Mouse (Mus musculus): Measurements from ENCODE around the gene Pik3ca.
A peak's percentile ranks its signal among the peaks of the same experiment; 100 is the strongest.
"Not testable (repeated sequence)": the region's sequence is repeated elsewhere in the genome, so short reads cannot be mapped to it uniquely, and the experiment has no call there.

Gene Pik3ca

GRCm38 (mm10) chr3:32402990-32403885 is 5.8 kb downstream of the Pik3ca start:
- DNase-seq (ENCODE audit: low read depth): no peak

- DNase-seq (ENCODE audit: low read depth): no peak
Observed at GRCm38 (mm10) chr3:32405699-32406098, 8.2 kb downstream of the Pik3ca start.

- DNase-seq (ENCODE audit: low read depth): no peak
Observed at GRCm38 (mm10) chr3:32406804-32407203, 9.3 kb downstream of the Pik3ca start.

DNA sequence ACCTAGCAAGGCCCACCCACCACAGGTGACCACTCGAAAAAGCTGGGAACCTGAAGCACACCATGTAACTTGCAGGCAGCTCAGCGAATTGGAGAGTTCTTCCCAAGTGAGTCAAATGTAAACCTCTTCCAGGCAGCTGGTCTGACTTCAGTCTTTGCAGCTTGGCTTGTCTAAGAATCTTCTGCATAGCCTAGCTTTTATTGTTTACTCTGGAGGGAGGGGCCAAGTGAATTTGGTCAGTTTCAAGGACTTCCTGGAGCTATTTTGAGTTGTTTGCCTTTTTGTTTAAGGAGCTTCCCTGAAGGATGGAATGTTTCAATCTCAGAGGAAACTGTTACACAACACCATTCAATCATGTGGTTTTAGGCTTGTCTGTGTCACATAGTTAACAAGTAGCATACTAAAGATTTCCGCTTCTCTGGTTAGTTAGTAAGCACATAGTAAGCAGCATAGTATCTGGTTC is 11.4 kb downstream of the Pik3ca start:
- DNase-seq (ENCODE audit: low read depth): no peak

GRCm38 (mm10) chr3:32412502-32413044 is 15.1 kb downstream of the Pik3ca start:
- DNase-seq (ENCODE audit: low read depth): no peak

DNA sequence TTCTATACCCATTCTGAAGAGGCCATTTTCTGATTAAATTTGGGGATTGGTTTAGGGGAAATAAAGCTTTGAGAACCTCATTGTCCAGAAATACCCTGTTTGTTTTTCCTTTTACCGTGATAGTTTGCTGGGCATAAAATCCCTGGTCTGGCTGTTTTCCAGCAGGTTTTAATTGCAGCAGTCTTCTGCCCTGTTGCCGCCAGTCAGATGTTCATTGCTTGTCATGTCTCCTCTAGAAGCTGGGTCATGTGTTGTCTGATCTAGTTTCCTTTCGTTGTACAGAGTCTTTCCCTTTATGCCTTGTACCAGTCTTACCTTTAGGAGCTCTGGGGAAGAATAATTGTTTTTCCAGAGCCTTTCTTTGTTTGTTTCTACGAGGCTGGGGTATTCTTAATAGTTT is 16.9 kb downstream of the Pik3ca start:
- DNase-seq (ENCODE audit: low read depth): no peak

DNA sequence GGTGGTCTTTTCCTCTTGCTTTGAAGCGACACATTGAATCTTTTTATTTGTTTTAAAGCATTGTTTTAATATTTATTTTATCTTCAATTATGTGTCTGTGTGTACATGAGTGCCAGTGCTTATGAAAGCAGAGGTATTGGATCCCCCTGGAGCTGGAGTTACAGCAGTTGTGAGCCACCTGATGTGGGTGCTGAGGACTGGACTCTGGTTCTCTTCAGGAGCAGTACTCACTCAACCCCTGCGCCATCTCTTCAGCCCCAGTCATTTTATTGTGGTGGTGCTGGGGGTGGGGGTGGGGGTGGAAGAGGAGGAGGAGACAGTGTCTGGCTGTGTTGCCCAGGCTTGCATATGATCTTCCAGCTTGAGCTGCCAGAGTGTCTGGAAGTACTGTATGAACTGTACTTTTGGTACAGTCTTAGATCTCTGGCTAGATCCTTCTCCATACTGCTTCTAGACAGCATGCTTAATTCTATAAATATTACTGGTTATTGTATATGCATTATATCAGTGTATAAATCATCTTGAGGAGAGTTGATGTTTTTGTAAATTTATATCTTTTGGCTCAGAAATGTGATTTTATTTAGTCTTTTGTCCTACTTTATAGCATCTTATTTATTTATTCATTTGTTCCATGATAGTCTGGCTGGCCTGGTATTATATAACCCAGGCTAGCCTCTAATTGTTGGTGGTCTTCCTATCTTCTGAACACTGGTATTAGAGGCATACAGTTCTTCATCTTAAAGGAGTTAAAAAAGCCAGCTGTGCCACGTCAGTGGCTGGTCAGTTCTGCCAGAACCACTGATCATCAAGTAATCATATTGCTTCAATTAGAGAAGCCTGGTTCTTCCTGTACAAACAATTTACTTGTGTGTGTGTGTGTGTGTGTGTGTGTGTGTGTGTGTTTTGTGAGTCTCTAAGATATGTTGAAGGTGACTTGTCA is 18.2 kb downstream of the Pik3ca start:
- DNase-seq (ENCODE audit: low read depth): no peak

DNA sequence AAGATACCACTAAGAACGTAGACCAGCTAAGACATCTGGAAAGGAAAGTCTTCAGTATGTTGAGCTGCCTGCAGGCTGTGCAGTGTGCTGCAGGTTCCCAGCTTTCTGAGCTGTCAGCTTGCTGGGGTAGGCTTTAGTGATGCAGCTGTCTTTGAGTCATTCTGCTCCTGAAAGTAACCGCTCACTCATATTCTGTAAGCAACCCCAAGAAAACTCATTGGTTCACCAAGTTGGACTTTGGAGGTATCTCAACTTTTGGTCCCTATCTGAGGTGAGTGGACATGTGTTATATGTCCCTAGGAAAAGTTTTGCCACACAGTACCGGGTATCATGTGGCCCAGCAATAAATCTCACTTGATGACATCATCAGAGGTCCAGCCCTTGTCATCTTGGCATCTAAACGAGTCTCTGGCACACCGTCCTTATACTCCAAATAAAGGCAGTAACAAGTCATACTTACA is 20.3 kb downstream of the Pik3ca start:
- DNase-seq (ENCODE audit: low read depth): no peak

DNA sequence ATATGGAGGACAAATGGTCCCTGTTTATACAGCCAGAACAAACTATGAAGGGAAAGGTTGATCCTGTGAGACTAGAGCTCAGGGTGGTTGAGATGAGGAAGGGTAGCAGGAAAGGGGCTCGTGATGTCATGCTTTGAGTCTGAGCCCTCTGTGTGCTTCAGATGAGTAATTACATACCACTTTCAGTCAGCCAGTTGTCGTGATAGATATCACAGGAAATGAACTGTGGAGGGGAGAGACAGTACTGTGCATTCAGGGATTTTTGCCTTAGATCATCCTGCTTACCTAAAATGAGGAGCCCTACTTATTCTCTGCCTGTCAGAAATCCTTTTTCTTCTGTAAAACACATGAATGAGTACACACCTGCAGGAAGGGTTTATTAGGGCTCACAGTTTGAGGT is 22.4 kb downstream of the Pik3ca start:
- DNase-seq (ENCODE audit: low read depth): peak; percentile 55

- no peak for DNase-seq (ENCODE audit: low read depth)
Observed at GRCm38 (mm10) chr3:32421115-32422054, 23.9 kb downstream of the Pik3ca start.

- DNase-seq (ENCODE audit: low read depth): no peak
Observed at GRCm38 (mm10) chr3:32427695-32428094, 30.2 kb downstream of the Pik3ca start.

DNA sequence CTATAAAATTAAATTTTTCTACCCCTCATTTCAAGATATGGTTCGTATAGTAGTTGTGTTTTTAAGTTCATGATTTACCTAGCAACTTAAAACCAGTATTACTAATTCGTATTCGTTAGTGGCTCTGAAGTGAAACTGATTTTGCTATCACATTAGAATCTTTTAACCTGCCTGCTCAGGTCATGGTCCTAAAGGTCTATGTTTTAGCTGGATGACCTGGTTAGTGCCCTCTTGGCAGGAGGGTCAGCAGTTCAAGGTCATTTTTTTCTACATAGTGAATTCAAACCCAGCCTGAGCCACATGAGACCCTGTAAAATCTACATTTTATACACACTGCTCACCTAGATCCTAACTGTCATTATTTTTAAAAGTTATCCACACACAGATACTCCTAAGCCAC is 30.9 kb downstream of the Pik3ca start:
- no peak for DNase-seq (ENCODE audit: low read depth)

DNA sequence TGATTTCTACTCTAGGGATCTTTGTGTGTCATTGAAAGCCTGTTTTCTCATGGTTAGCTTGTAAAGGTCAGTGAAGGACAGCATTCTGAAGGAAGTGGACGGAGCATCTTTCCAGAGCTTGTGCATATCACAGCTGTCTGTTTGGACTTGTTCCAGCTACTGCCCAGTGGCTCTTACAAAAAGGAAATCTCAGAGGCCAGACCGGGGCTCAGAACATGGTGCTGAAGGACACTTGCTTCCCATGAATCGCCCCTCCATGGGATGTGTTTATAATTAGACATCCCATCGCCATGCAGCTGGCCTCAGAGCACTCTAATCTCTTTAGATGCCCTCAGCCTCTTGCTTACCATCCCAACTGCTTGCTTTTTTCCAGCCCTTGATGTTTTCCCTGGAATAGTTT is 31.4 kb downstream of the Pik3ca start:
- DNase-seq (ENCODE audit: low read depth): no peak

GRCm38 (mm10) chr3:32429351-32429750 is 31.9 kb downstream of the Pik3ca start:
- not testable (repeated sequence) for DNase-seq (ENCODE audit: low read depth)

- DNase-seq (ENCODE audit: low read depth): no peak
Observed at GRCm38 (mm10) chr3:32430394-32430793, 32.9 kb downstream of the Pik3ca start.

DNA sequence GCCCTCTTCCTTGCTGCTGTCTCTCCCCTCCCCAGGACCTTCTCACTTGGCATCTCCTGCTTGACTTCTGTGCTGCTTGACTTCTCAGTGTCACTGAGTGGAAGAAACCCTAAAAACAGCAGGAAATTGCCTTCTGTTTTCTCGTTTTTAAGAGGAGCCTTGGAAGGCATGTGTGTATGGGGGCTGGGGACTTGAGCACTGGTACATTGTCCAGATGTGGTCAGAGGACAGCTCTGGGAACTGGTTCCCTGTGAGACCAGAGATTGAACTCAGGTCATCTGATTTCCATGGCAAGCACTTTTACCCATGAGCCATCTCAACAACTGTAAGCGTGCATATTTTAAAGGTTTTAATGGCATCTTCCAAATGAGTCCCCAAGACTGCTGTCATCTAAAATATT is 36.5 kb downstream of the Pik3ca start:
- DNase-seq (ENCODE audit: low read depth): no peak

DNA sequence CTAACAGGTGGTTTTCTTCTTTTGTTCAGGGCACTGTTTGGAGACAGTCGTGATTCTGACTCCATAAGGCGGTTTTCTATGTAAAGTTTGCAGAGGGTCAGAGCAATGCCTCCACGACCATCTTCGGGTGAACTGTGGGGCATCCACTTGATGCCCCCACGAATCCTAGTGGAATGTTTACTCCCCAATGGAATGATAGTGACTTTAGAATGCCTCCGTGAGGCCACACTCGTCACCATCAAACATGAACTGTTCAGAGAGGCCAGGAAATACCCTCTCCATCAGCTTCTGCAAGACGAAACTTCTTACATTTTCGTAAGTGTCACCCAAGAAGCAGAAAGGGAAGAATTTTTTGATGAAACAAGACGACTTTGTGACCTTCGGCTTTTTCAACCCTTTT is 38.6 kb downstream of the Pik3ca start:
- no peak for DNase-seq (ENCODE audit: low read depth)

DNA sequence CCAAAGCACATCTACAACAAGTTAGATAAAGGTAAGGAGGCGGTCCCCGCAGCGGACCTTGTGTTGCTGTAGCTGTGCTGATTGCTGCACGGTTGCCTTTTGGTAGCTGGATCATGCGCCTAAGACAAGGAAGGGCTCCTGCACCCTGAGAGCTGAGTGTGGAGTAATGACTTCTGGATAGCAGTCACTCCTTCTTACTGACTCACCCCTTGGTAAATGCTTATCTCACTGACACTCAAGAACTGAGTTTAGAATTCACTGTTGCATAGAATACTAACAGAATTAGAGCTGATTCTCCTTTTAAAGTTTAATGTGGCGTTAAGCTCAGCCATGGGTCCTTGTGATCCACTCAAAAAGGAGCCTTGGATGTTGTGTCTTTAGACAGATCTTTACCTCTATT is 39.8 kb downstream of the Pik3ca start:
- DNase-seq (ENCODE audit: low read depth): no peak

DNA sequence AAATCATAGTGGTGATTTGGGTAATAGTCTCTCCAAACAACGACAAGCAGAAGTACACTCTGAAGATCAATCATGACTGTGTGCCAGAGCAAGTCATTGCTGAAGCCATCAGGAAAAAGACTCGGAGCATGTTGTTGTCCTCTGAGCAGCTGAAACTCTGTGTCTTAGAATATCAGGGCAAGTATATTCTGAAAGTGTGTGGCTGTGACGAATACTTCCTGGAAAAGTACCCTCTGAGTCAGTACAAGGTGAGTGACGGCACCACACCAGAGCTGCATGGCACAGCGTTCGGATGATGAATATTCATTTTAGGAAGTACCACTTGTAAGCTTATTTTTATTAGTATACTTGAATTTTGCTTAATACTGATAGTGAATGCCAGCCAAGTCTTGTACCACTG is 40.3 kb downstream of the Pik3ca start:
- no peak for DNase-seq (ENCODE audit: low read depth)

DNA sequence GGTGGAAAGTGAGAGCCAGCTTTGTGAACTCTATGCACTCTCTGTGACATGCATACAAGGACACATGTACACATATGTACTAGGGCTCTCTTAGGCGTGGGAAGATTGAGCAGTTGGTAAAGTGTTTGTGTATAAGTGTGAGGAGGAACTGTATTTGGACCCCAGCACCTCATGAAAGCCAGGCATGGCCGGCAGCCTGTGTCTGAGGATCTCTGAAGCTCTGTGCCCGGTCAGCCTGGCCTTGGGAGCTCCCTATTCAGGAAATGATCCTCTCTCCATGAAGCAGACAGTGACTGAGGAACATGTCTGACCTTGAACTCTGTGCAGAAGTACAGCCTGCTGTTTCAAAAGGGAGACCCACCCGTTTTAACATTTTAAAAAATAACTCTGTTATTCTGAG is 41.2 kb downstream of the Pik3ca start:
- DNase-seq (ENCODE audit: low read depth): no peak

DNA sequence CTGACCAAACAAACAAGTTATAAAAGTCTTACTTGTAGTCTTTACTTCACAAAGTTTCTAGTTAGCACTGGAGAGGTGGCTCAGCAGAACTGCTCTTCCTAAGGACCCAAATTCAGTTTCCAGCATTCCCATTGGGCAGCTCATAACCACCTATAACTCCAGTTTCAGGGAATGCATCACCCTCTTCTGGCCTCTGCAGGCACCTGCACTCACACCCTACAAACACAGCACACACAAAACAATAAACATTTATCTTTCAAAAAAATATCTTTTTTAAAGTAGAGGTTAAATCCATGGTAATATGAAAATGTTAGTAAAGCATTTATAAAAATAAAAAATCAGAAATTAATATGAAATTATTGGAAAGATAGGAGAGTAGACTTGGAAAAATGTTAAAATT is 44.2 kb downstream of the Pik3ca start:
- DNase-seq (ENCODE audit: low read depth): no peak

Data from naive thymus-derived CD4-positive, alpha-beta T cell, adult 2 months (primary cell).